Mouse (Mus musculus) layer of hippocampus, adult 9-11 months (tissue): ENCODE measurements around the gene Pld4.
"Not testable (repeated sequence)": the region's sequence is repeated elsewhere in the genome, so short reads cannot be mapped to it uniquely, and the experiment has no call there.

Experiments used
- DNase-seq: peaks from one replicate; pipeline ENCODE4 v3.0.0; 2022

Gene Pld4

DNA sequence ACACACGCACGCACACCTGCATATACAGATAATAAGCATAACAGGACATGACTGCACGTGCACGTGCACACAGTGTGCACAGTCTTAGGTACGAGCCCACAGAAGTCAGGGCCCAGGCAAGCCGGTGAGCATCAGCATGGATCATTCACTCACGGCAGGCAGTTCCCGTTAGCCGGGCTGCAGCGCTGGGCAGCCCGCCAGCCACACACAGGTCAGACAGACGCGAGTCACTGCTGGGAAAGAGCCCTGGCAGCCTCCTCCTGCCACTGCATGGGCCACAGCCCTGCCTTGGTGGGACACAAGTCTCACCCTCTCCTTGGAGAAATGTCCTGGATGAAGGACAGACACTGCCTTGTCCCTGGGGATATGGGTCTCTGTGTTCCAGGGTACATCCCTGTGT is 43.6 kb downstream of the Pld4 start:
- no peak for DNase-seq

DNA sequence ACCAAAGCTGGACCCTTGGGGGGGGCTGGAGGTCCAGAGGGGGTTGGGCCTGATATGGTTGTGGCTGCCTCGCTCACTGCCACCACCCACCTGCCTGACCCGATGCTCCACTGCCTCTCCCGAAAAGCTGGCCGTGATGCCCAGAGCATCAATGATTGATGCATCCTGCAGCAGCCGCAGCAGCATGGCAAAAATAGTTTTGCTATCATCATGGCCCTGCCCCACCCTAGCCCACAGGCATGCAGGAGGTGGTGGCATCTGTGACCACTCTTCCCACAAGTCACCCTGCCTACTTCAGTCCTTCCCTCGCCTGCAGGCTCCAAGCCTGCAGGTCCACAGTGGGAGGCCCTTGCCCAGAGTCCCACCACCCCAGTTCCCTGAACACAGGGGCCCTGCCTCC is 45.6 kb downstream of the Pld4 start:
- no peak for DNase-seq

DNA sequence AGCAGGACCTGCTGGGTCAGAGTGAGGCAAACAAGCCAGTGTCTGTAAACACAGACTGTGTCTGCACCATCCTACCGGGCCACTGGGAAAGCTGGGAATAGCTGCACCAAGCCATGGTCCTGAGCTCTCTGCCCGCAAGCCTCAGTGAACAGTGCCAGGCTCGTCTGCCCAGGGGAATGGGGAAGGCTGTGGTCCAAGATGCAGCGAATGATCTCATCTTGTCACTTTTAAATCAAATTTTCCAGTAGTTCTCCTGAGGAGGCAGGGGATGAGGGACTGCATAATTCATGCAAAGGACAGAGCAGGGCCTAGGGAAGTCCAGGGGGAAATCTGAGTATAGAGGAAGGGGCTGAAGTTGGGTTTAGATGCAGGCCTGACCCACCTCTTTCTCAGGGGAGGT is 47.3 kb downstream of the Pld4 start:
- DNase-seq, result no peak

DNA sequence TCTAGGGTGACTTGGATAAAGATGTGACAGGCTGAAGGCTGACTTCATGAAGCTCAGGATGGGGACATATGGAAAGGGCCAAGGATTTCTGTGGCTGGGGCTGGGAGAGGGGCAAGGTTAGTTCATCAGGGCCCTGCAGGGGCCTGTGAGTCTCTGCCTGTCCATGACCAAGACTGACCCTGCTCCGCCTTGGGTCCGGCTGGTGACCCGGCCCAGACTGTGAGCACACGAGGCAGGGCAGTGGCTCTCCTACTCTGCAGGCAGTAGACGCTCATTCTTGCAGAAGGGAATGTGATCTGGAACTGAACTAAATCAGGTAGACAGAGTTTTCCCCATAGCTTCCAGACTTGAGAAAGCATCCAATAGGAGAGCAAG is 47.7 kb downstream of the Pld4 start:
- no peak for DNase-seq

DNA sequence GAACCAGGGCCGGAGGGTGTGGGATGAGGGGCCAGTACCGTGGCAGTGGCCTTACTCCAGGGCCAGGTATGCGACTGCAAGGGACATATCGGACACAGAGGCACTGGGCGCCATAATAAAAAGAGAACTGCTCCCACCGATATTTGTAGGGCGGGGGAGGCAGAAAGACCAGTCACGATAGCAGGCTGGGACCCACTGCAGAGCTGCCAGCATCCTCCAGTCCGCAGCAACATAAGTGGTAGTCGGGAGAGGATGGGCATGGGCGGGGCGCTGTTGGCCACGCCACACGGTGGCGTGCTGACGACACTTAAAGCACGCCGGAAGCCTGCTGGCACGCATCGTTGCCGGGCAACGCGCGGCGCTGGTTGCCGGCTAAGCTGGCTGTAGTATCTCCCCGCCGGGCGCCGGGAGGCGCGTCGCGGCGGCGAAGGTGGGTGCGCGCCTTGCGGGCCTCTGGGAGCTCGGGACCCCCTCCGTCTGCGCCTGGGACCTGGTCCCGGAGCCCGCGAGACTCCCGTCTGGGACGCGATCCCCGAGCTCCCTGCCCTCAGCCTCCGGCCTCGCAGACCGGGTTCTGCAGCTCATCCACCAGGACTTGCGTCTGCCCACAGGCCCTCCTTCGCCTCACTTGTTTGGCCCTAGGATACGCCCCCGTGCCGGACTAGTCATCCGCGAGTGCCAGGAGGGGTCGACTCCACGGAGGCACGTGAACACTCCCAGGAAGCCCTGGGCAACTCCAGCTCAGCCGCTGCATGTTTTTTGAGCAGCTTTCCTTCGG is 48.3 kb downstream of the Pld4 start, which contains the start of gene Clba1:
Clba1 (plus strand) TSS at position 351 of the 778 bp plus-strand sequence.
- peak; percentile 95 for DNase-seq

DNA sequence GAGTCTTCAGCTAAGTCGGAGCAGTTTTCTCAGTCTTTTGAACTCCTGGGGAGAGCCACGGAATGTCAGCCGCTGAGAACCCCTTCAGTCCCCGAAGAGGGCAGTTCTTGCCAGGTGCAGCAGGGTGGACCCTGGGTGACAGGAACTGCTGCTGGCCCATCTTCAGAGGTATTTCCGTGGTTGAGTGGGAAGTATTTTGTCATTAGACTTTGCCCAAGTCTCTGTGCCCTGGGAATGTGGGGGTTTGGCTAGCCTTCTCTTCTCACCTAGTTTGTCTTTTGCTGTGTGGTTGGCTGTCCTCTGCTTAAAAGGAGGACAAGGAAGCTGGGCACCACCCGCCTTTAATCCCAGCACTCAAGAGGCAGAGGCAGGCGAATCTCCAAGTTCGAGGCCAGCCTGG is 49.2 kb downstream of the Pld4 start:
- no peak for DNase-seq

DNA sequence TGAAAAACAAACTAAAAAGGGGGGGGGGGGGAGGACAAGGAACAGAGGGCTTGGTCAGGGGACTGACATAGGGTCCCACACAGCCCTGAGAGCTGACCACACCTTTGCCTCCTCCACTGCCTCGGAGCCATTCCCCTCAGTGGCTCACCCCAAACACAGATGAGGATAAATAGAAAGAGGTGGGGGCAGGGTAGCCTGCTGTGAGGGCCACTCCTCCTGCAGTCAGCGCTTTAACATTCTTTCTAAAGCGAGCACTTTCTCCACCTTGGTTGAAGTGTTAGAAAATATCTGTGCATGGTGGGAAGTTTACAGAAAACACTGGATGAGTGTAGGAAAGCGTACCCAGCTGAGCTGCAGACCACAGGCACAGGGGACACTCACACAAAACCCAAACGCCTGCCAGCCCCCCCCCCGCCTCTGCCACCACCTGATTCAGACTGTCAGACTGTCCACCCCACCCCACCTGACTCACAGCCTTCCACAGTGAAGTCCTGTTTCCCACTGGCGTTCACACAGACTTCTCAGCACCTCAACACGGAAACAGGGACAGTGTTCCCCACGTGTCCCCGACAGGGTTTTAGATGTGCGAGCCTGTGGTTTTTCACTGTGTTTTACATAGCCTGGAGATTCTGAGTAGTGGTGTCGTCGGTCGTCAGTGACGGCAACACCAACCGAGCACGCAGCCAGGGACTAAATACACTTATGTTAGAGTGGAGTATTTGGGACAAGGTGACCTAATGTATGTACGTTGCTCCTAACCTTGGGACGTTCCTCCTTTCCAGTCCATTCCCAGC is 49.8 kb downstream of the Pld4 start:
- no peak for DNase-seq

DNA sequence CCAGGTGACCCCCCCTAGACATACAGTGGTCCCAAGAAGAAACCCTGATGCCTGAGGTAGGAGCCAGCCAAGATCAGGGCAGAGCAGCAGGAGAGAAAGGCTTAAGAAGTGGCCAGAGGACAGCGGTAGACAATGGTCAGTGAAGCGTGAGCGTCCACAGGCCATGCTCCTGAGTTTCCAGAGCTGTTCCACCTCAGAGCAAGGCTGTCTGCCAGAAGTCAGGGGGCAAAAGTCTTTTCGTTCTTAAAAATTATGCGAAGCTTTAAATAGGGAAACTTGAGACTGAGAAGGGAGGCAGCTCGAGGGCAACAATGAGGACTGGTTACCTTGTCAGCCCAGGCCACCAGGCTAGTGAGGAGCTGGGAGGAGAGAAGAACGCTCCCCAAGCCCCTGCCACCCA is 52.9 kb downstream of the Pld4 start:
- DNase-seq, result no peak

DNA sequence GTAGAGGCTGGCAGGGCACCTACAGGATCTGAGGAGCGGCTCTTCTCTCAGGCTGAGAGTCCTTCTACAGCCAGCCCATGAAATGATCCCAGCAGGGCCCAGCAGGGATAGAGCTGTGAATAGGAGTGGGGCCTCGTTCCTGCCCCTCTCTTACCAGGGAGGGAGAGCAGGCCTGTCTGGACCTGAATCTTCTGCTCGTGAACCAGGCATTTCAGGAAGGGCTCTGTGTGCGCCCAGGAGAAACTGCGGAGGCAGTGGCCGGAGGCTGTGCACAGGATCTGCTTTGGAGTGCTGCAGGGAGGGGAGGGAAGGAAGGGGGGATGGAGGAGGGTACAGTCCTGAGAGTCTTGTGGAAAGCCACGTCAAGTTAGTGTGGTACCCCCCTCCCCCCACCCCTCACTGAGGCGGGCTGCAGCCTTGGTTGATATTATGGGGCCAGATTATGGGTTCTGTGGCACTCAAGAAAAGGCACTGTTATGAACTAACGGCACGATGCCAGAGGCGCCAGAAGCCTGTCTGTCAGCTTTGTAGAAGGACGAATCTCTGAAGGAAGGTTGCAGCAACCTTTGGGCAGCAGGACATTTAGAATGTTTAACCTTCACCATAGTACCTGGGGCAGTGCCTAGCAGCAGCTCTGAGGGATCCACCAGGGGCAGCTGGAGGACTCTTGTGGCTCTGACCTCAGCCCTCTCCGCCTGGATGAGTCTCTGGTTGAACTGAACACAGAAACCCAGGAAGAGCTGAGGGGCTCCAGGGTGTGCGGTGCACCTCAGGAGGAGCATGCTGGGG is 54.4 kb downstream of the Pld4 start:
- no peak for DNase-seq

DNA sequence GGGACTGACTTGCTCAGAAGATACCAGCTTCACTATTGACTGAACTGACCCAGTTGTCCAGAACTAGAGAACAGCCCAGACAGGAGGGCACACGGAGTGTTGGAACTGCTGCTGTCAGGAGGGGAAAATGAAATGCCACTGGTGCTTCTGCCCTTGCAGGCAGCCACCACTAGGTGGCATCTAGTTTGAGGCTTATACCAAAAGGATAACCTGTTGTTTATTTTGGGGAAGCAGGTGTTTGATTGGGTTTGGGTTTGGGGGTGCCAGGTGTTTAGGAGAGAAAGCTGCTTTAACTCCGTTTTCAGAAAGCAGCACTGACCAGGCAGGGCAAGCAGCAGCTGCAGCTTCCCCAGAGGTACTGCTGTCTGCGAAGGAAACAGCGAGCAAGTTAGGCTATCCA is 55.8 kb downstream of the Pld4 start:
- no peak for DNase-seq

DNA sequence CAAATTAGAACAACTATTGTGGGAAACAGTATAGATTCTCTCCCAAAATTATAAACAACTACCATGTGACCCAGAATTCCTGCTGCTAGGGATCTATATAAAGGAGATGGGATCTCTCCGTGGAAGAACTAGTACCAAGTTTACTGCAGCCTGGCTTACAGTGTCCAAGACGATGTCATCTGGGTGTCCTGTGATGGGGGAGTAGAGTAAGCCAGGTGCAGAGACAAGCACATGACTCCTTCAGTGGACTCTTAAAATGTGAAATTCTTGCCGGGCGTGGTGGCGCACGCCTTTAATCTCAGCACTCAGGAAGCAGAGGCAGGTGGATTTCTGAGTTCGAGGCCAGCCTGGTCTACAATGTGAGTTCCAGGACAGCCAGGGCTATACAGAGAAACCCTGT is 56.4 kb downstream of the Pld4 start:
- not testable (repeated sequence) for DNase-seq
